ENCODE assay signal across 15 mouse cellular contexts in genomic region chr10:45004037-45004653, GRCm38 (mm10).
"Had no signal": no experiment of that assay in that cellular context is flagged by ENCODE, and none has a peak within 500 bp of the region (broad histone marks: within the 10 kb centered on the region; RNA-seq: fewer than 3 reads in every experiment).

No protein-coding gene starts in this region.

- H3K4me3 ChIP-seq: layer of hippocampus, adult 2 months; liver, embryonic 13.5 days; lung, embryonic 15.5 days; midbrain, embryonic 15.5 days had no signal

- H3K4me2 ChIP-seq: liver, embryonic 13.5 days; midbrain, embryonic 11.5 days; midbrain, embryonic 15.5 days had no signal

- H3K9ac ChIP-seq: lung, embryonic 15.5 days; midbrain, embryonic 15.5 days had no signal

- ATAC-seq: liver, postnatal 0 days; midbrain, embryonic 15.5 days had no signal

- H3K36me3 ChIP-seq: liver, embryonic 13.5 days; lung, embryonic 15.5 days; midbrain, embryonic 15.5 days had no signal

- DNase-seq: kidney, adult 9 months; kidney, postnatal 36 days; liver; liver, embryonic 13.5 days; liver, postnatal 0 days; lung, postnatal 14 days; right cerebral cortex, adult 18-20 months; right cerebral cortex, postnatal 25 days; thymus, postnatal 36 days had no signal

- H3K9me3 ChIP-seq: liver, embryonic 13.5 days; lung, embryonic 15.5 days; midbrain, embryonic 15.5 days had no signal

- H3K27ac ChIP-seq: kidney, postnatal 0 days; layer of hippocampus, adult 2 months; liver, embryonic 13.5 days; lung, embryonic 15.5 days; macrophage; midbrain, embryonic 15.5 days had no signal

- H3K27me3 ChIP-seq: liver, embryonic 13.5 days; lung, embryonic 15.5 days; midbrain, embryonic 15.5 days had no signal
